Comparison of ENCODE assay signal across 7 mouse cellular contexts in the genomic region with DNA sequence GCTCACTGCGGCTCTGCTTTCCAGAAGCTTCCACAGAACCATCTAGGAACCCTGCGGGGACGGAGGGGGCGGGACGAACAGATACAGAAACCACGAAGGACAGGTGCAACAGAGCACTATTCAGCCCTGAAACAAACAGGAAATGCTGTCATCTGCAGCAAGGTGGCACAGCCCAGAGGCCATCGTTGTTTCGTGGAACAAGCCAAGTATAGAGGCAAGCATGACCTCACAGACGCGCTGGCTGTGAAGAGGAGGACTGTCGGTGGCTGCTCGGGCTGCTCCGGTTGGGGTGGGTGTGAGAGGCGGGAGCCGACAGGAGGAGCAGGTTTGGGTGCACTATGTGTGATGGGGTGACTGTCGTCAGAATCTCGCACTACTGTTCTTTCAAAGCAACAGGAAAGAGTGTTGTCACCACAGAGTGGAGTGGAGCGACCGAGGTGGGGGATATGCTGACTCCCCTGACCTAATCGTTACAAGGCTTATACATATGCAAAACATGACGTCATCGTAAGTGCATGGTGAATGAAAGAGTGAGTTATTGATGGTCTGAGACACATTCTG. TPM values are rescaled to one million over a fixed set of nuclear protein-coding genes. Genes with fewer than 3 reads are reported as not detected.
DNase-seq lines count a peak whose midpoint lies in the region; ATAC-seq and TF ChIP-seq lines count a peak whose summit lies in the region.

No protein-coding gene starts in this region.

- TF ChIP-seq POLR2A in testis, adult 2 months (IDR thresholded peaks at IDR 0.05; ENCODE audit: control insufficient read depth, low read depth, low read length) = no peak

- no peak for DNase-seq in testis, postnatal 14 days (ENCODE audit: low spot score)
- DNase-seq in liver, postnatal 0 days = no peak
- peak; percentile 59 to 67 for DNase-seq in thymus, postnatal 36 days
- no peak for DNase-seq in cerebellum, adult 18-20 months
- no peak for DNase-seq in cerebellum, adult 11 months

- ATAC-seq in forebrain, embryonic 16.5 days = no peak
- ATAC-seq in liver, postnatal 0 days = peak; percentile 16; the same call in 1 of the 2 replicates

- WGBS in forebrain, embryonic 16.5 days = 18% methylated on average over 22 of the region's 22 CpGs
- WGBS in liver, postnatal 0 days (ENCODE audit: insufficient replicate concordance) = 19% methylated on average over 22 of the region's 22 CpGs

- no peak for TF ChIP-seq EP300 in liver, postnatal 0 days (IDR thresholded peaks at IDR 0.05; ENCODE audit: low read depth)

- H3K27me3 ChIP-seq in testis, adult 2 months (ENCODE audit: control insufficient read depth, insufficient read depth, low read length) = no peaks in the 10 kb centered on the region
- H3K27me3 ChIP-seq in forebrain, embryonic 16.5 days (replicated peaks; ENCODE audit: control insufficient read depth, insufficient read depth, low read length) = no peaks in the 10 kb centered on the region
- H3K27me3 ChIP-seq in liver, postnatal 0 days (ENCODE audit: insufficient read depth, low read length) = peaks cover 19% of the 10 kb centered on the region

- H3K9me3 ChIP-seq in forebrain, embryonic 16.5 days (ENCODE audit: control insufficient read depth, low read length) = no peaks in the 10 kb centered on the region
- no peaks in the 10 kb centered on the region for H3K9me3 ChIP-seq in liver, postnatal 0 days (ENCODE audit: low read length)

- peak overlapping the region; percentile 2; the same call in 1 of the 2 replicates for H3K9ac ChIP-seq in forebrain, embryonic 16.5 days (replicated peaks; ENCODE audit: low read depth, low read length)
- no peak overlapping the region for H3K9ac ChIP-seq in liver, postnatal 0 days (replicated peaks)

- H3K36me3 ChIP-seq in testis, adult 2 months (ENCODE audit: control insufficient read depth, insufficient read depth, low read length) = no peaks in the 10 kb centered on the region
- no peaks in the 10 kb centered on the region for H3K36me3 ChIP-seq in forebrain, embryonic 16.5 days (ENCODE audit: control insufficient read depth, insufficient read depth)
- no peaks in the 10 kb centered on the region for H3K36me3 ChIP-seq in liver, postnatal 0 days (replicated peaks; ENCODE audit: insufficient read depth, low read length)

- peak overlapping the region; percentile 41 for H3K4me2 ChIP-seq in forebrain, embryonic 16.5 days (ENCODE audit: low read length)
- peak overlapping the region; percentile 42 for H3K4me2 ChIP-seq in liver, postnatal 0 days (ENCODE audit: low read depth, low read length)

- no peak overlapping the region for H3K27ac ChIP-seq in testis, adult 2 months (ENCODE audit: control insufficient read depth, insufficient read depth, low read depth, low read length)
- H3K27ac ChIP-seq in forebrain, embryonic 16.5 days (ENCODE audit: low read length) = no peak overlapping the region
- no peak overlapping the region for H3K27ac ChIP-seq in liver, postnatal 0 days (ENCODE audit: low read depth)

- TF ChIP-seq CTCF in testis, adult 2 months (IDR thresholded peaks at IDR 0.05; ENCODE audit: control insufficient read depth, insufficient read depth, insufficient replicate concordance, low read depth, low read length) = no peak
- TF ChIP-seq CTCF in liver, postnatal 0 days (IDR thresholded peaks at IDR 0.05; ENCODE audit: low read depth) = no peak

- H3K4me1 ChIP-seq in testis, adult 2 months (ENCODE audit: control insufficient read depth, insufficient read depth, low read length) = peaks cover 13% of the 10 kb centered on the region
- H3K4me1 ChIP-seq in forebrain, embryonic 16.5 days (replicated peaks; ENCODE audit: control insufficient read depth, insufficient read depth, low read length) = peaks cover 11% of the 10 kb centered on the region
- H3K4me1 ChIP-seq in liver, postnatal 0 days (ENCODE audit: insufficient read depth) = peaks cover 10% of the 10 kb centered on the region

- peak overlapping the region; percentile 70 for H3K4me3 ChIP-seq in testis, adult 2 months (ENCODE audit: control insufficient read depth, low read depth, low read length)
- no peak overlapping the region for H3K4me3 ChIP-seq in forebrain, embryonic 16.5 days (replicated peaks; ENCODE audit: low read length)
- H3K4me3 ChIP-seq in liver, postnatal 0 days (ENCODE audit: low read depth, low read length) = no peak overlapping the region

RNA-seq across cellular contexts. Expression of gene Lmtk3, which starts 4.4 kb away (rescaled TPM):
- polyA plus RNA-seq in testis, adult 2 months (2012; rRNA removed) = 23.1 and 26.1 TPM in 2 replicates
- 18.9 and 26.4 TPM in 2 replicates for polyA plus RNA-seq in forebrain, embryonic 16.5 days (2015; fragmentation: Nextera tagmentation; extraction: Ambion mirVana)
- not detected in 2 replicates for polyA plus RNA-seq in liver, postnatal 0 days (2015; fragmentation: Nextera tagmentation; extraction: Ambion mirVana)

RNA-seq across cellular contexts. Expression of gene Sult2b1, which starts 5.3 kb away (rescaled TPM):
- 8.8 and 9.5 TPM in 2 replicates for polyA plus RNA-seq in testis, adult 2 months (2012; rRNA removed)
- polyA plus RNA-seq in forebrain, embryonic 16.5 days (2015; fragmentation: Nextera tagmentation; extraction: Ambion mirVana) = 5.5 and 7.1 TPM in 2 replicates
- polyA plus RNA-seq in liver, postnatal 0 days (2015; fragmentation: Nextera tagmentation; extraction: Ambion mirVana) = 0.26 and 0.38 TPM in 2 replicates

RNA-seq across cellular contexts. Expression of gene Cyth2, which starts 35.2 kb away (rescaled TPM):
- polyA plus RNA-seq in testis, adult 2 months (2012; rRNA removed) = 149 and 166 TPM in 2 replicates
- polyA plus RNA-seq in forebrain, embryonic 16.5 days (2015; fragmentation: Nextera tagmentation; extraction: Ambion mirVana) = 327 and 379 TPM in 2 replicates
- polyA plus RNA-seq in liver, postnatal 0 days (2015; fragmentation: Nextera tagmentation; extraction: Ambion mirVana) = 21.4 and 24.2 TPM in 2 replicates

RNA-seq across cellular contexts. Expression of gene Kcnj14, which starts 45.4 kb away (rescaled TPM):
- polyA plus RNA-seq in testis, adult 2 months (2012; rRNA removed) = 0.06 and 0.11 TPM in 2 replicates
- 0.85 and 1.1 TPM in 2 replicates for polyA plus RNA-seq in forebrain, embryonic 16.5 days (2015; fragmentation: Nextera tagmentation; extraction: Ambion mirVana)
- 0.11 and 0.32 TPM in 2 replicates for polyA plus RNA-seq in liver, postnatal 0 days (2015; fragmentation: Nextera tagmentation; extraction: Ambion mirVana)

RNA-seq across cellular contexts. Expression of gene Grwd1, which starts 51.6 kb away (rescaled TPM):
- polyA plus RNA-seq in testis, adult 2 months (2012; rRNA removed) = 11.2 and 12.1 TPM in 2 replicates
- polyA plus RNA-seq in forebrain, embryonic 16.5 days (2015; fragmentation: Nextera tagmentation; extraction: Ambion mirVana) = 45.3 and 46.1 TPM in 2 replicates
- polyA plus RNA-seq in liver, postnatal 0 days (2015; fragmentation: Nextera tagmentation; extraction: Ambion mirVana) = 18.3 and 19.3 TPM in 2 replicates

Comparison
In these comparisons a context has a peak if more than half of its experiments do, and no peak if none do; other contexts are left out.
1. DNase-seq: peak in thymus, postnatal 36 days (2 of 2); none in testis, postnatal 14 days (single experiment), liver, postnatal 0 days (single experiment), cerebellum, adult 18-20 months (0 of 2) and cerebellum, adult 11 months (single experiment).
2. RNA of gene Lmtk3, which starts 4.4 kb away (polyA plus RNA-seq): 18.9 to 26.4 TPM in forebrain, embryonic 16.5 days and 23.1 to 26.1 TPM in testis, adult 2 months; not detected in liver, postnatal 0 days; every median in the first group is over 10 times any median in the second.